Mouse (Mus musculus) lung, adult 2 months (tissue): Measurements from ENCODE around the gene Arhgap31.

Source experiments
- CTCF ChIP-seq: fragments of 200-500 bp; IDR thresholded peaks from 2 replicates; pipeline ENCODE4 v1.5.1; 2011; ENCODE audit warnings: mild to moderate bottlenecking, low read length, control low read depth; ENCODE audit not compliant: insufficient read depth
- POLR2A ChIP-seq: fragments of 200-500 bp; IDR thresholded peaks from 2 replicates; pipeline ENCODE4 v1.6.1; 2011; ENCODE audit warnings: low read depth, mild to moderate bottlenecking, control low read depth, low read length, borderline replicate concordance; ENCODE audit errors: extremely low read depth

DNA sequence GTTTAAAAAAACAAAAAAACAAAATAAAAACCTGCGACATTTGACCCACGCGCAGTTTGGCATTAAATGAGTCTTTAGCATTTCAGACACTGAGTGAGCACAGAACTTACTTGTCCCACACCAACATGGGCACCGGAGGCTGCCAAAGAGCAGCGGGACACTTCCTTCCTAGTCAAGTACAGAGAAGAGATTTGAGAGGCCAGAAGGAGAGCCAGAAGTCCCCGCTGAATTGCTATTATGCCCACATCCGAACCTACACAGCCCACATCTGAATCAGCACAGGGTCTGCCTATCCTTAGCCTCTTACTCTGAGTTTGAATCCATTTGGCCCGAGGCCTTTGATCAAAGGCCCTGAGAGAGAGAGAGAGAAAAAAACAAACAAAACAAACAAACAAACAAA lies 11.2 kb upstream of the Arhgap31 start:
- TF ChIP-seq CTCF (no peak), POLR2A (no peak)
